ENCODE assay signal across 15 mouse cellular contexts in genomic region chr2:156478046-156478690, GRCm38 (mm10). TPM values are rescaled to one million over a fixed set of nuclear protein-coding genes. Genes with fewer than 3 reads are reported as not detected.
A peak's percentile ranks its signal among the peaks of the same experiment; 100 is the strongest.
DNase-seq lines count a peak whose midpoint lies in the region; ATAC-seq and TF ChIP-seq lines count a peak whose summit lies in the region.
"Had no signal": no experiment of that assay in that cellular context is flagged by ENCODE, and none has a peak within 500 bp of the region (broad histone marks: within the 10 kb centered on the region; RNA-seq: fewer than 3 reads in every experiment).

No protein-coding gene starts in this region.

- no peaks in the 10 kb centered on the region for H3K27me3 ChIP-seq in cerebellum, adult 2 months (ENCODE audit: control insufficient read depth, insufficient read depth, low read length)
- H3K27me3 ChIP-seq in heart, adult 2 months (ENCODE audit: control insufficient read depth, insufficient read depth, low read length), result no peaks in the 10 kb centered on the region
- H3K27me3 ChIP-seq: lung, embryonic 15.5 days had no signal

- WGBS in cerebellum, adult 2 months, result 14% methylated on average over 13 of the region's 13 CpGs
- WGBS in heart, adult 2 months, result 66% methylated on average over 13 of the region's 13 CpGs

- no peaks in the 10 kb centered on the region for H3K79me2 ChIP-seq in heart, adult 2 months (replicated peaks; ENCODE audit: control insufficient read depth, insufficient read depth, low read length)

- H3K4me1 ChIP-seq in cerebellum, adult 2 months (ENCODE audit: control insufficient read depth, insufficient read depth, low read length), result peaks cover 35% of the 10 kb centered on the region
- peaks cover 4% of the 10 kb centered on the region for H3K4me1 ChIP-seq in heart, adult 2 months (ENCODE audit: control insufficient read depth, insufficient read depth, low read length)

- ATAC-seq in CD4-positive, CD25-positive, alpha-beta regulatory T cell, adult 4 months, result no peak
- ATAC-seq: hindbrain, postnatal 0 days; midbrain, embryonic 13.5 days had no signal

- no peak for TF ChIP-seq EP300 in heart, adult 2 months (IDR thresholded peaks at IDR 0.05; ENCODE audit: insufficient read depth, low read depth, low read length)

- TF ChIP-seq CTCF in cerebellum, adult 2 months (IDR thresholded peaks at IDR 0.05; ENCODE audit: borderline replicate concordance, insufficient read depth, low read depth, low read length), result no peak
- TF ChIP-seq CTCF in heart, adult 2 months (IDR thresholded peaks at IDR 0.05), result no peak

- DNase-seq in kidney, postnatal 10 days, result peak; percentile 6
- no peak for DNase-seq in kidney, postnatal 4 days
- peak; percentile 56 for DNase-seq in right cerebral cortex, postnatal 25 days
- no peak for DNase-seq in right cerebral cortex, postnatal 10 days (ENCODE audit: low spot score in 2 of 2)
- peak; percentile 81 to 88 for DNase-seq in cerebellum, adult 2 months
- peak; percentile 85 for DNase-seq in telencephalon, adult 2 months (ENCODE audit: low read depth, low spot score)
- DNase-seq in heart, adult 2 months, result no peak
- DNase-seq: gastrocnemius, postnatal 25 days; kidney, adult 2 months; thymus, postnatal 14 days had no signal

- no peak overlapping the region for H3K9ac ChIP-seq in heart, adult 2 months (ENCODE audit: low read depth, low read length)
- H3K9ac ChIP-seq: lung, embryonic 15.5 days; midbrain, embryonic 13.5 days had no signal

- 0 out of 2 replicates have a peak, but pooled peaks have one; percentile 12 for TF ChIP-seq POLR2A in cerebellum, adult 2 months (IDR thresholded peaks at IDR 0.05; ENCODE audit: borderline replicate concordance, insufficient read depth, low read length)
- no peak for TF ChIP-seq POLR2A in heart, adult 2 months (IDR thresholded peaks at IDR 0.05; ENCODE audit: insufficient read depth, low read depth, low read length)

- no peaks in the 10 kb centered on the region for H3K36me3 ChIP-seq in heart, adult 2 months (ENCODE audit: control insufficient read depth, insufficient read depth, low read length)
- H3K36me3 ChIP-seq: embryonic facial prominence, embryonic 10.5 days; lung, embryonic 15.5 days; midbrain, embryonic 13.5 days had no signal

- peak overlapping the region; percentile 86 for H3K4me3 ChIP-seq in cerebellum, adult 2 months (replicated peaks; ENCODE audit: insufficient read depth, low read depth, low read length)
- H3K4me3 ChIP-seq in heart, adult 2 months, result no peak overlapping the region
- H3K4me3 ChIP-seq: embryonic facial prominence, embryonic 10.5 days; lung, embryonic 15.5 days; midbrain, embryonic 13.5 days had no signal

- H3K27ac ChIP-seq in cerebellum, adult 2 months (ENCODE audit: insufficient read depth, low read length), result peak overlapping the region; percentile 67
- H3K27ac ChIP-seq in heart, adult 2 months, result no peak overlapping the region
- H3K27ac ChIP-seq: embryonic facial prominence, embryonic 10.5 days; hindbrain, postnatal 0 days; lung, embryonic 15.5 days; midbrain, embryonic 13.5 days had no signal

- intact Hi-C loops in heart, adult 2 months (cut with DNase I), result no loop called here

RNA-seq across cellular contexts. Expression of gene Epb41l1, which starts 57.5 kb away (rescaled TPM):
- polyA plus RNA-seq in cerebellum, adult 2 months (2012; rRNA removed), result 219 and 223 TPM in 2 replicates
- polyA plus RNA-seq in CD4-positive, CD25-positive, alpha-beta regulatory T cell, adult 4 months (2017; shearing (Covaris generic)), result under 1 TPM in 1 of 2 experiments, not detected in 1; 0.24 TPM
- 1 to 10 TPM; 7.3 to 8.2 TPM for total RNA-seq in heart, adult 2 months (2021)
- 7.6 and 7.8 TPM in 2 replicates for polyA plus RNA-seq in heart, adult 2 months (2012; rRNA removed)

Comparison
In these comparisons a context has a peak if more than half of its experiments do, and no peak if none do; other contexts are left out.
1. DNase-seq: peak in kidney, postnatal 10 days (single experiment), right cerebral cortex, postnatal 25 days (single experiment), cerebellum, adult 2 months (2 of 2) and telencephalon, adult 2 months (single experiment); none in kidney, postnatal 4 days (0 of 2), right cerebral cortex, postnatal 10 days (0 of 2) and heart, adult 2 months (0 of 2).
2. RNA of gene Epb41l1, which starts 57.5 kb away (polyA plus RNA-seq): 219 to 223 TPM in cerebellum, adult 2 months; 7.6 to 7.8 TPM in heart, adult 2 months and 0.24 TPM in CD4-positive, CD25-positive, alpha-beta regulatory T cell, adult 4 months; every median in the first group is over 10 times any median in the second.